Mouse (Mus musculus): ENCODE measurements around the gene Ankrd55. TPM values are rescaled to one million over a fixed set of nuclear protein-coding genes. Genes with fewer than 3 reads are reported as not detected.
A peak's percentile ranks its signal among the peaks of the same experiment; 100 is the strongest.
"Not testable (repeated sequence)": the region's sequence is repeated elsewhere in the genome, so short reads cannot be mapped to it uniquely, and the experiment has no call there.

Ankrd55 gene
- total and polyA plus RNA-seq, 2 experiments, result 0.09 to 0.10 TPM

DNA sequence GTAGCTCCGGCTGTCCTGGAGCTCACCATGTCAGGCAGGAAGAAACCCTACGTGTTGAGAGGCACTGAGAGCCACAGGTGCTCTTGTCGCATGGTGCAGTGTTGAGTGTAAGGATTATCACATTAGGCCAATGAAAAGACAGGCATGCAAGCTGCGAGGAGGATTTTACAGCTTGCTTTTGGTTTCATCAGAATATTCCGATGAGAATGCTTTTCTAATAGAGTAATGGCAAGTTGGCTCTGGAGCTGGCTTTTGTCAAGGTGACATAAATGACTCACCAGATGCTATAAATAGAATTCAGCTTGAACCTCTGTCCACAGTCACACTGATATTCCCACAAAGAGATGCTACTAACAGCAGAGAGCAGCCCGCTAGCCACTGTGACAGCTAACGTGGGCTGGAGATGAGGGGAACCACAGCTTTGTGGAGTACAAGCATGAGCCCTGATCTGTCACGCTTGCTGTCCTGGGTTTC lies 137.0 kb downstream of the Ankrd55 start:
- Histone ChIP-seq H3K27ac (replicated peaks; ENCODE audit: insufficient read depth, low read depth, low read length) (no peak overlapping the region), H3K4me3 (ENCODE audit: insufficient read depth, low read depth, low read length) (no peak overlapping the region), H3K27me3 (ENCODE audit: control insufficient read depth, insufficient read depth, low read length) (no peaks in the 10 kb centered on the region), H3K36me3 (ENCODE audit: control insufficient read depth, insufficient read depth, low read length) (no peaks in the 10 kb centered on the region), H3K9ac (ENCODE audit: low read depth, low read length) (no peak overlapping the region), H3K4me1 (ENCODE audit: control insufficient read depth, insufficient read depth, low read length) (peaks cover 2% of the 10 kb centered on the region; the same call in 1 of the 2 replicates), H3K79me2 (ENCODE audit: control insufficient read depth, insufficient read depth, low read length) (no peaks in the 10 kb centered on the region)
- no peak for TF ChIP-seq POLR2A (IDR thresholded peaks at IDR 0.05; ENCODE audit: extremely low read depth, insufficient read depth, low read length)
- DNase-seq (ENCODE audit: extremely low read depth, low read depth, low spot score), result no peak
- WGBS, result 78% methylated on average over 8 of the region's 8 CpGs

GRCm38 (mm10) chr13:112426265-112427135 lies 138.2 kb downstream of the Ankrd55 start:
- no peak for DNase-seq (ENCODE audit: extremely low read depth, low read depth, low spot score)
- H3K27ac ChIP-seq (replicated peaks; ENCODE audit: insufficient read depth, low read depth, low read length), result no peak overlapping the region
- WGBS, result 71% methylated on average over 13 of the region's 13 CpGs
- TF ChIP-seq POLR2A (IDR thresholded peaks at IDR 0.05; ENCODE audit: extremely low read depth, insufficient read depth, low read length) (no peak), CTCF (IDR thresholded peaks at IDR 0.05; ENCODE audit: low read depth, low read length) (no peak)
- no peaks in the 10 kb centered on the region for H3K27me3 ChIP-seq (ENCODE audit: control insufficient read depth, insufficient read depth, low read length)
- no peak overlapping the region for H3K9ac ChIP-seq (ENCODE audit: low read depth, low read length)
- peaks cover 2% of the 10 kb centered on the region; the same call in 1 of the 2 replicates for H3K4me1 ChIP-seq (ENCODE audit: control insufficient read depth, insufficient read depth, low read length)
- H3K79me2 ChIP-seq (ENCODE audit: control insufficient read depth, insufficient read depth, low read length), result no peaks in the 10 kb centered on the region
- H3K36me3 ChIP-seq (ENCODE audit: control insufficient read depth, insufficient read depth, low read length), result no peaks in the 10 kb centered on the region
- no peak overlapping the region for H3K4me3 ChIP-seq (ENCODE audit: insufficient read depth, low read depth, low read length)

DNA sequence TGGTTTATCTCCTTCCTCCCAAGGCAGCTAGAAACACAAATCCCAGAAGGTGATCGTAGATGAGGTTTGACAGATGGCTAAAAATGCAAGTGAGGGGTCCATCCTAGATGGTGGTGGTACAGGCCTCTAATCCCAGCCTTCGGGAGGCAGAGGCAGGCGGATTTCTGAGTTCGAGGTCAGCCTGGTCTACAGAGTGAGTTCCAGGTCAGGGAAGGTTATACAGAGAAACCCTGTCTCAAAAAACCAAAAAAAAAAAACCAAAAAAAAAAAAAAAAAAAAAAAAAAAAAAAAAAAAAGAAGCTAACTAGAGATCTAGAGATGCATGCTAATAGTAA lies 138.9 kb downstream of the Ankrd55 start:
- not testable (repeated sequence) for H3K4me3 ChIP-seq (ENCODE audit: insufficient read depth, low read depth, low read length); H3K27me3 ChIP-seq (ENCODE audit: control insufficient read depth, insufficient read depth, low read length); H3K4me1 ChIP-seq (ENCODE audit: control insufficient read depth, insufficient read depth, low read length); H3K79me2 ChIP-seq (ENCODE audit: control insufficient read depth, insufficient read depth, low read length); H3K36me3 ChIP-seq (ENCODE audit: control insufficient read depth, insufficient read depth, low read length); H3K27ac ChIP-seq (replicated peaks; ENCODE audit: insufficient read depth, low read depth, low read length); DNase-seq (ENCODE audit: extremely low read depth, low read depth, low spot score); H3K9ac ChIP-seq (ENCODE audit: low read depth, low read length)
- WGBS, result 98% methylated on average over 4 of the region's 4 CpGs

- no peak for DNase-seq (ENCODE audit: extremely low read depth, low read depth, low spot score)
Observed at GRCm38 (mm10) chr13:112427521-112427920, 139.3 kb downstream of the Ankrd55 start.

GRCm38 (mm10) chr13:112433271-112433670 lies 145.0 kb downstream of the Ankrd55 start:
- H3K27ac ChIP-seq (replicated peaks; ENCODE audit: insufficient read depth, low read depth, low read length), result peak overlapping the region; percentile 64
- WGBS, result 65% methylated on average over 5 of the region's 5 CpGs
- TF ChIP-seq CTCF (IDR thresholded peaks at IDR 0.05; ENCODE audit: low read depth, low read length) (no peak), POLR2A (IDR thresholded peaks at IDR 0.05; ENCODE audit: extremely low read depth, insufficient read depth, low read length) (no peak)

More at GRCm38 (mm10) chr13:112427521-112427920, 139.3 kb downstream of the Ankrd55 start:
- WGBS, result 85% methylated on average over 15 of the region's 15 CpGs
- Histone ChIP-seq H3K4me3 (ENCODE audit: insufficient read depth, low read depth, low read length) (no peak overlapping the region), H3K36me3 (ENCODE audit: control insufficient read depth, insufficient read depth, low read length) (no peaks in the 10 kb centered on the region), H3K27me3 (ENCODE audit: control insufficient read depth, insufficient read depth, low read length) (no peaks in the 10 kb centered on the region), H3K79me2 (ENCODE audit: control insufficient read depth, insufficient read depth, low read length) (no peaks in the 10 kb centered on the region), H3K9ac (ENCODE audit: low read depth, low read length) (no peak overlapping the region), H3K27ac (replicated peaks; ENCODE audit: insufficient read depth, low read depth, low read length) (no peak overlapping the region), H3K4me1 (ENCODE audit: control insufficient read depth, insufficient read depth, low read length) (peaks cover 2% of the 10 kb centered on the region; the same call in 1 of the 2 replicates)
- TF ChIP-seq CTCF (IDR thresholded peaks at IDR 0.05; ENCODE audit: low read depth, low read length) (no peak), POLR2A (IDR thresholded peaks at IDR 0.05; ENCODE audit: extremely low read depth, insufficient read depth, low read length) (no peak)

More at GRCm38 (mm10) chr13:112433271-112433670, 145.0 kb downstream of the Ankrd55 start:
- Histone ChIP-seq H3K27me3 (ENCODE audit: control insufficient read depth, insufficient read depth, low read length) (no peaks in the 10 kb centered on the region), H3K36me3 (ENCODE audit: control insufficient read depth, insufficient read depth, low read length) (no peaks in the 10 kb centered on the region), H3K9ac (ENCODE audit: low read depth, low read length) (no peak overlapping the region), H3K4me1 (ENCODE audit: control insufficient read depth, insufficient read depth, low read length) (peaks cover 2% of the 10 kb centered on the region; the same call in 1 of the 2 replicates), H3K79me2 (ENCODE audit: control insufficient read depth, insufficient read depth, low read length) (no peaks in the 10 kb centered on the region), H3K4me3 (ENCODE audit: insufficient read depth, low read depth, low read length) (no peak overlapping the region)
- no peak for DNase-seq (ENCODE audit: extremely low read depth, low read depth, low spot score)

Other genes starting within 250 kb of the Ankrd55 start
- gene Il6st, start 175.6 kb downstream of the Ankrd55 start, total RNA-seq (2014; rRNA removed), result 70.2 and 82.8 TPM in 2 replicates
- gene Il6st, start 175.6 kb downstream of the Ankrd55 start, polyA plus RNA-seq (2012; rRNA removed), result 16.0 and 18.9 TPM in 2 replicates